Mouse (Mus musculus): ENCODE measurements around the gene H2afb3. TPM values are rescaled to one million over a fixed set of nuclear protein-coding genes. Genes with fewer than 3 reads are reported as not detected.
"Not testable (repeated sequence)": the region's sequence is repeated elsewhere in the genome, so short reads cannot be mapped to it uniquely, and the experiment has no call there.

H2afb3 gene
- not detected in 2 replicates for polyA plus RNA-seq (2012; ENCODE audit: insufficient read depth, insufficient read length, missing spikeins)

- H3K4me3 ChIP-seq (ENCODE audit: insufficient read depth, low read depth, low read length); H3K27ac ChIP-seq (replicated peaks; ENCODE audit: low read depth, low read length); H3K4me1 ChIP-seq (ENCODE audit: control insufficient read depth, insufficient read depth, insufficient read length, low read length): not testable (repeated sequence)
Observed at GRCm38 (mm10) chrX:120312995-120313394, at the start of gene H2afb3. Gene H2afb3, minus strand, starts transcription at chrX:120313095.

GRCm38 (mm10) chrX:120301469-120302175, 11.3 kb downstream of the H2afb3 start:
- no peak overlapping the region for H3K27ac ChIP-seq (replicated peaks; ENCODE audit: low read depth, low read length)
- no peak overlapping the region for H3K4me3 ChIP-seq (ENCODE audit: insufficient read depth, low read depth, low read length)
- H3K4me1 ChIP-seq (ENCODE audit: control insufficient read depth, insufficient read depth, insufficient read length, low read length), result no peaks in the 10 kb centered on the region

GRCm38 (mm10) chrX:120292832-120293750, 19.8 kb downstream of the H2afb3 start:
- Histone ChIP-seq H3K4me1 (ENCODE audit: control insufficient read depth, insufficient read depth, insufficient read length, low read length) (no peaks in the 10 kb centered on the region), H3K4me3 (ENCODE audit: insufficient read depth, low read depth, low read length) (peak overlapping the region; percentile 33), H3K27ac (replicated peaks; ENCODE audit: low read depth, low read length) (no peak overlapping the region)

- H3K27ac ChIP-seq (replicated peaks; ENCODE audit: low read depth, low read length), result no peak overlapping the region
- no peaks in the 10 kb centered on the region for H3K4me1 ChIP-seq (ENCODE audit: control insufficient read depth, insufficient read depth, insufficient read length, low read length)
- no peak overlapping the region for H3K4me3 ChIP-seq (ENCODE audit: insufficient read depth, low read depth, low read length)
Observed at GRCm38 (mm10) chrX:120291696-120292095, 21.2 kb downstream of the H2afb3 start.

GRCm38 (mm10) chrX:120290900-120291280, 22.0 kb downstream of the H2afb3 start:
- peak overlapping the region; percentile 33; the same call in 1 of the 2 replicates for H3K4me3 ChIP-seq (ENCODE audit: insufficient read depth, low read depth, low read length)

GRCm38 (mm10) chrX:120290011-120290899, 22.6 kb downstream of the H2afb3 start, which contains the start of gene Pcdh11x:
Gene Pcdh11x, plus strand, starts transcription at chrX:120290259.
- H3K27ac ChIP-seq (replicated peaks; ENCODE audit: low read depth, low read length), result no peak within 1 kb of the TSS
- H3K4me3 ChIP-seq (ENCODE audit: insufficient read depth, low read depth, low read length), result peak within 1 kb of the TSS; percentile 33
- H3K4me1 ChIP-seq (ENCODE audit: control insufficient read depth, insufficient read depth, insufficient read length, low read length), result no peaks in the 10 kb centered on the region

More at GRCm38 (mm10) chrX:120290900-120291280, 22.0 kb downstream of the H2afb3 start:
- Histone ChIP-seq H3K27ac (replicated peaks; ENCODE audit: low read depth, low read length) (no peak overlapping the region), H3K4me1 (ENCODE audit: control insufficient read depth, insufficient read depth, insufficient read length, low read length) (no peaks in the 10 kb centered on the region)

- Histone ChIP-seq H3K4me1 (ENCODE audit: control insufficient read depth, insufficient read depth, insufficient read length, low read length) (no peaks in the 10 kb centered on the region), H3K4me3 (ENCODE audit: insufficient read depth, low read depth, low read length) (no peak overlapping the region), H3K27ac (replicated peaks; ENCODE audit: low read depth, low read length) (no peak overlapping the region)
Observed at GRCm38 (mm10) chrX:120287502-120287901, 25.4 kb downstream of the H2afb3 start.

GRCm38 (mm10) chrX:120285522-120285921, 27.4 kb downstream of the H2afb3 start:
- H3K4me1 ChIP-seq (ENCODE audit: control insufficient read depth, insufficient read depth, insufficient read length, low read length), result no peaks in the 10 kb centered on the region
- no peak overlapping the region for H3K27ac ChIP-seq (replicated peaks; ENCODE audit: low read depth, low read length)
- H3K4me3 ChIP-seq (ENCODE audit: insufficient read depth, low read depth, low read length), result no peak overlapping the region

Other genes starting within 250 kb of the H2afb3 start
- 0.71 TPM in 1 of 2 replicates, not detected in the other for gene Pcdh11x, start 22.8 kb downstream of the H2afb3 start, polyA plus RNA-seq (2012; ENCODE audit: insufficient read depth, insufficient read length, missing spikeins)

Measured in brown adipose tissue, adult 24 weeks (tissue).